Mouse (Mus musculus): ENCODE measurements at regions not wholly inside any gene's neighbourhood (a gene's known extent, or its start where the extent isn't known, plus 50 kb on each side); places are given as distances from the start of the nearest gene placed in this dataset.
"Not testable (repeated sequence)": the region's sequence is repeated elsewhere in the genome, so short reads cannot be mapped to it uniquely, and the experiment has no call there.

DNA sequence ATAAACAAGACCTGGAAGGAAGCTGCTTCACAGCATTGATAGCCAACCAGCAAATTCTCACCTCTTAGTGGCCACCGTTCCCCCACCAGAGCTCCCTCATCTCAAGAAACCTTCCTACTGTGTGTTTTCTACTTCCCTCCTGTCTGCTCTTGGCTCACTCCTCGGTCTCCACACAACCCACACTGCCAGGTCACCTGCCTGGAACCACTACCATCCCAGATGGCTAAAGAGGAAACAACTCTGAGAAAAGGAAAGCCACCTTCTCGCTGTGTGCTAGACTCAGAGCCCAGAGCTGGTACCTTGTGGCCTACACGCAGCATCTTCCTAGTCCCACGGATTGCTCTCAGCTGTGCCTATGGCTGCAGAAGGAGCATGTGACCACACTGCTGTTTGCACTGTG, 97.8 kb upstream of the Fam78b start:
- no peak for ATAC-seq (ENCODE audit: insufficient number of reproducible peaks, insufficient read depth, low FRiP score, low TSS enrichment, low read depth)
- 83% methylated on average over 5 of the region's 5 CpGs for WGBS
- Histone ChIP-seq H3K4me3 (no peak overlapping the region), H3K36me3 (no peaks in the 10 kb centered on the region), H3K27me3 (no peaks in the 10 kb centered on the region), H3K27ac (no peak overlapping the region), H3K9me3 (no peaks in the 10 kb centered on the region), H3K9ac (no peak overlapping the region), H3K4me1 (peaks cover 22% of the 10 kb centered on the region), H3K4me2 (no peak overlapping the region)

DNA sequence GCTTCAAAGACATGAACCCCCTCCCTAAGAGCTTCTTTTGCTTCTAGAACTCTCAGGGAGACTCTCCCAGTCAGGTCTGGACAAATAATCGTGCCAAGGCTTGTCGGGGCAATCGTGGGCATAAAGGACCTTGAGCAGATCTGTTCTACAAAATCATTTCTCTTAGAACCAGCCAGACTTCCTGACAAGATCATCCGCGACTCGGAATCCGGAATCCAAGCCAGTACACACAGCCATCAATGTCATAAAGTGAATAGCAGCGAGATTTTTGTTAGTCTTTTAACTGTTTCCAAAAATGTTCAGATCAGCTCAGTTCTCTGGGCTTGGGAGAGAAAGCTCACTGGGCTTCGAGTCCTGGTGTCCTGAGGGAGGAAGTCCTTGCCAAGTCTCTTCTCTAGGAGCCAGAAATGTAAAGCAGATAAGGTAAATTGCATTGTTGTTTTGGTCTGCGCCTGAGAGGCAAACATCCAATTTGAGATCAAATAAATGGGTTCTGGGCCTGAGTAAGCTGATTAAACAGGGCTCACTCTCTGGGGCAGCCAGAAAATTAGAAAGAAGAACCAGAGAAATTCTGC, 92.9 kb upstream of the Fam78b start:
- 63% methylated on average over 10 of the region's 10 CpGs for whole genome bisulfite sequencing
- Histone ChIP-seq H3K9me3 (no peaks in the 10 kb centered on the region), H3K4me3 (no peak overlapping the region), H3K4me1 (peaks cover 3% of the 10 kb centered on the region; the same call in 1 of the 2 replicates), H3K27ac (no peak overlapping the region), H3K27me3 (no peaks in the 10 kb centered on the region), H3K36me3 (no peaks in the 10 kb centered on the region), H3K4me2 (no peak overlapping the region), H3K9ac (no peak overlapping the region)
- no peak for ATAC-seq (ENCODE audit: insufficient number of reproducible peaks, insufficient read depth, low FRiP score, low TSS enrichment, low read depth)

DNA sequence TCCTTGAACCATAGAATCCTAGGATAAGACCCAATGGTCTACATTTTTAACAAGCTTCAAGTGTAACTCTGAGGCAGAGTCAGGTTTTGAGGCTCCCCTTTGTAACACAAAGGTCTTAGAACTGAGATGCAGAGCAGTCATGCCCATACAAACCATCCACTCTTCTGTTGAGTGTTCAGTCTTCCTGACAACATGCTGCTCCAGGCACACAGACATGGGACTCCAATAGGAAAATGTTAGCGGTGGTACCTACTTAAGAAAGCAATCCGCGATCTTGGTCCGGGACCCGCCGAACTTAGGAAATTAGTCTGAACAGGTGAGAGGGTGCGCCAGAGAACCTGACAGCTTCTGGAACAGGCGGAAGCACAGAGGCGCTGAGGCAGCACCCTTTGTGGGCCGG, 89.0 kb upstream of the Fam78b start:
- not testable (repeated sequence) for H3K4me3 ChIP-seq

DNA sequence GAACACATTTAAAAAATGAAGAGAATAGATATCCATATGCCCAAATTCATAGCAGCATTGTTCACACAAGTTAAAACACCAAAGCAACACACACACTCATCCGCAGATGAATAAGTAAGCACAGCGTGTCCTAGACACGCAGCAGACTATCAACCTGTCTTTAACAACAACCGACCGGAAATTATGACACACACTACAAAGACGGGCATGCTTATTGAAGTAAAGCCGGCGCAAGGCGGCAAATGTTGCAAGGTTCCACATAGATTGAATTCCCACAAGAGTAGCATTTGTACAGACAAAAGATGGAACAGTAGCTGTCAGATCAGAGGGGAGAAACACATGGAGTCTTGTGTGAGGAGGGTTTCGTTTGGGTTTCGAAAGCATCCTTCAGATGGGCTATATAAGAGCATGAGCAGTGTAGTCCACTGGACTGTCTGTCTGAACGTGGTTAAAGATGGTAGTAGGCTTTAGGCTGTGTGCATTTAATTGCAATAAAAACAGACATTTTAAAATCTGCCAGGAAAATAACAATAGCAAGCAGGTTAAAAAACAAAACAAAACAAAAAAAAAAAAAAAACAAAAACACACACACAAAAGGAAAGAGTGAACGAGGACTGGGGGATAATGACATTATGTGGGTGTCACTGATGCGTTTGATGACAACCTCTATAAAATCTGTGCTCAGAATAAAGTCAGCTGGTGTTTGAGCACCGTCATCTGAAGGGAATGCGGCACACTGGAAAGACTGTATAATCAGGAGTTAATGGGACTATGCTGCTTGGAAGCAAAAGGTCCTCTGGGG, 78.1 kb upstream of the Fam78b start:
- ATAC-seq (ENCODE audit: insufficient number of reproducible peaks, insufficient read depth, low FRiP score, low TSS enrichment, low read depth): no peak

More for the DNA sequence above, 89.0 kb upstream of the Fam78b start:
- ATAC-seq (ENCODE audit: insufficient number of reproducible peaks, insufficient read depth, low FRiP score, low TSS enrichment, low read depth); H3K36me3 ChIP-seq; H3K9ac ChIP-seq; H3K4me1 ChIP-seq; H3K4me2 ChIP-seq; H3K9me3 ChIP-seq; H3K27ac ChIP-seq; H3K27me3 ChIP-seq: not testable (repeated sequence)
- 91% methylated on average over 7 of the region's 10 CpGs for WGBS

DNA sequence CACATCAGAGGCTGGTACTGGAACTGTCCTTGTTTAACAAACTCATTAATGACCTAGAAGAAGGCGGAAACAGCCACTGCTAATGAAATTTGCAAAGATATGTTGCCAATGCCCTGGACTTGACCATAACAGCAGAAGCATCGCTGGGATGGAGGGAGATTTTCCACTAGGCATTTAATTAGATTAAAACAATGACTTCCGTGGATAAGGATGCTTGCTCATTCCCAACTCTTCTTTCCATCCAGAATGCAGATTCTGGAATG, 77.6 kb upstream of the Fam78b start:
- 59% methylated on average over 3 of the region's 3 CpGs for WGBS

More for the DNA sequence above, 78.1 kb upstream of the Fam78b start:
- WGBS: 82% methylated on average over 16 of the region's 16 CpGs
- H3K27ac ChIP-seq: no peak overlapping the region
- H3K9me3 ChIP-seq: no peaks in the 10 kb centered on the region
- H3K4me2 ChIP-seq: no peak overlapping the region
- no peak overlapping the region for H3K9ac ChIP-seq
- no peaks in the 10 kb centered on the region for H3K36me3 ChIP-seq
- H3K4me3 ChIP-seq: no peak overlapping the region
- H3K4me1 ChIP-seq: no peaks in the 10 kb centered on the region
- no peaks in the 10 kb centered on the region for H3K27me3 ChIP-seq

DNA sequence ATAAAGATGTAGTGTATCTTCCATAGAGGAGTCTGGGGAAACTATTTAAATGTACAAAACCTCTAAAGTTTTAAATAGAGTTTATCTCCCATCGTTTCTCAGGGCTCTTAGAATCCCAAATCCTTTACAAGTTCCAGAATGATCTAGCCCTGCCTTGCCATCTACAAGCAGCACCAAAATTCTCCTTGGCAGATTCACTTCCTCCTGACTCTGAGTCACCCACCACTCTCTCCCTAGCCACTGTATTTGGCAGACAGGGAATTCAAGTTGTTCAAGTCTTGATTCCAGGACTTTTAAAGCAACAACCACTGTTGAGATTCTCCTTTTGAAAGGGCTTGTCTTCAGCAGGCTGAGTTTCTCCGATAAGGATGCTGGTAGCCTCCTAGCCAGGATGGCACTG, 77.1 kb upstream of the Fam78b start:
- WGBS: 78% methylated on average over 2 of the region's 2 CpGs
- no peak overlapping the region for H3K4me3 ChIP-seq
- H3K9ac ChIP-seq: no peak overlapping the region
- ATAC-seq (ENCODE audit: insufficient number of reproducible peaks, insufficient read depth, low FRiP score, low TSS enrichment, low read depth): no peak
- no peak overlapping the region for H3K27ac ChIP-seq
- H3K4me1 ChIP-seq: no peaks in the 10 kb centered on the region
- no peaks in the 10 kb centered on the region for H3K9me3 ChIP-seq
- H3K27me3 ChIP-seq: no peaks in the 10 kb centered on the region
- no peaks in the 10 kb centered on the region for H3K36me3 ChIP-seq
- no peak overlapping the region for H3K4me2 ChIP-seq

More for the DNA sequence above, 77.6 kb upstream of the Fam78b start:
- no peak overlapping the region for H3K27ac ChIP-seq
- no peak overlapping the region for H3K9ac ChIP-seq
- no peak overlapping the region for H3K4me2 ChIP-seq
- H3K4me1 ChIP-seq: no peaks in the 10 kb centered on the region
- H3K27me3 ChIP-seq: no peaks in the 10 kb centered on the region
- no peak overlapping the region for H3K4me3 ChIP-seq
- no peaks in the 10 kb centered on the region for H3K36me3 ChIP-seq
- ATAC-seq (ENCODE audit: insufficient number of reproducible peaks, insufficient read depth, low FRiP score, low TSS enrichment, low read depth): no peak
- H3K9me3 ChIP-seq: no peaks in the 10 kb centered on the region

DNA sequence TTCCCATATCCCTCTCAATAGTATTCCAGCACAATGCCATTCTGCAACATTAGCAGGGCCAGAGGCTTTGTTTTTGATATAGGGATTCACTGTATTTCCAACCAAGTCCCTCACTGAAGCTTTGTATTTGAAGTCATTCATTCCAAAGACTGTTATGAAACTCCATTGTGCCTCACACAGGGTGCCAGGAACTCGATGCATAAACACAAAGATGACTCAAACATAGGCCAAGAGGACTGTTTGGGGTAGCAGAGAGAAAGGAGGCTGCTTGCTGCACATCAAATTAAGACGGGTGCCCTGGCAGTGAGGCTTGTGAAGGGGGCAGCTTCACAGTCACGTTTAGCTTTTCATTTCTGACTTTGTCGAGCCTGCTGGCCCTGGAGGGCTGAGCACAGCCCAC, 75.1 kb upstream of the Fam78b start:
- no peak overlapping the region for H3K9ac ChIP-seq
- no peak overlapping the region for H3K4me3 ChIP-seq
- H3K4me2 ChIP-seq: no peak overlapping the region
- ATAC-seq (ENCODE audit: insufficient number of reproducible peaks, insufficient read depth, low FRiP score, low TSS enrichment, low read depth): no peak
- WGBS: 45% methylated on average over 4 of the region's 4 CpGs
- H3K4me1 ChIP-seq: no peaks in the 10 kb centered on the region
- H3K27ac ChIP-seq: no peak overlapping the region
- no peaks in the 10 kb centered on the region for H3K27me3 ChIP-seq
- no peaks in the 10 kb centered on the region for H3K9me3 ChIP-seq
- H3K36me3 ChIP-seq: no peaks in the 10 kb centered on the region

DNA sequence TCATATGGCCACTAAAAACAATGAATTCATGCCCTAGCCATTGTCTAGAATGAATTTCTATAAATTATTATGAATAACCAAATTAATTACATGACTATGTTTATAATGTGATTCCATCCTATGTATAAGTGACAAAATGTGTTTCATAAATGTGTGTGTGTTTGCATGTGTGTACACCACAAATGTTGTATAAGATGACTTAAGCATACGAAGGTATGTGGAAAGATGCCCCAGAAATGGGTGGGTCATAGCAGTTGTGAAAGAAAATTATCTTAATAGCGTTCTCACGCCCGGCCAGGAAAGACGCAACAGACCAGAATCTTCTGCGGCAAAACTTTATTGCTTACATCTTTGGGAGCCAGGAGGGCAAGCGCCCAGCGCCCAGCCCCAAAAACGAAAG, 61.5 kb upstream of the Fam78b start:
- H3K4me3 ChIP-seq: peak overlapping the region; percentile 34
- ATAC-seq (ENCODE audit: insufficient number of reproducible peaks, insufficient read depth, low FRiP score, low TSS enrichment, low read depth); H3K36me3 ChIP-seq; H3K9me3 ChIP-seq; H3K4me1 ChIP-seq; H3K27ac ChIP-seq; H3K9ac ChIP-seq; H3K27me3 ChIP-seq: not testable (repeated sequence)
- WGBS: 60% methylated on average over 9 of the region's 9 CpGs
- peak overlapping the region; percentile 31 for H3K4me2 ChIP-seq

DNA sequence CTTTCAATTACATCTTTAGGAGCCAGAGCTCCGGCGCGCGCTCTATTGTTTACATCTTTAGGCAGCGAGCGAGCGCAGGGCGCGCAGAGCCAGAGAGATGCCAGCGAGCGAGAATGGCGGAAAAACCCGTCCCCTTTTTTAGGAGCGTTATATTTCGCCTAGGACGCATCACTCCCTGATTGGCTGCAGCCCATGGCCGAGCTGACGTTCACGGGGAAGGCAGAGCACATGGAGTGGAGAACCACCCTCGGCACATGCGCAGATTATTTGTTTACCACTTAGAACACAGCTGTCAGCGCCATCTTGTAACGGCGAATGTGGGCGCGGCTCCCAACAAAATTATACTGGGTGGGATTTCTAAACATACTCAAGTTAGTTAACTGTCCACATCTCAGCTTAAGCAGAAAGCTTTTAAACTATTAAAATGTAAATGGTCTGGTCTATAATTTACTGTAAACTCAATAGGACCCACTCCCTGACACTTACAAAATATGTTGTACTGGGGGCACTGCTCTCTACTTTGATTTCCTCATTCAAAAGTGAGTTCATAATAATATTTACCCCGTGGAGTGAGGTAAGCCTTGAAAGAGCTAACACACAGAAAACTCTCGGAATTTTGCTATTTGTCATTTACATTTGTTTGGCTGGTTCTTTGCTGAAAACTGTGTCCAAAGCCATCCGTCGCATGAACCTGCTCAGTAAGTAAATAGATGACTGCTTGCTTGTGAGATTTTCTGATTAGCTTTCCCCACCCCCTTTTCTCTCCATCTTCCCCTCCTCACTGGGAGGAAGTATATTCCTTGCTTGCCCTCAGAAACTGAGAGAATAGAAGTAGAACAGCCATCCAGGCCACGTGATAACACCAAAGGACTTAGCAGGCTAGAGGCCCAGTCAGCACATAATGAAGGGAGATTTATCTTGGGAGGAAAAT, 60.8 kb upstream of the Fam78b start:
- 55% methylated on average over 31 of the region's 31 CpGs for WGBS
- H3K4me2 ChIP-seq: peak overlapping the region; percentile 31
- not testable (repeated sequence) for ATAC-seq (ENCODE audit: insufficient number of reproducible peaks, insufficient read depth, low FRiP score, low TSS enrichment, low read depth)

DNA sequence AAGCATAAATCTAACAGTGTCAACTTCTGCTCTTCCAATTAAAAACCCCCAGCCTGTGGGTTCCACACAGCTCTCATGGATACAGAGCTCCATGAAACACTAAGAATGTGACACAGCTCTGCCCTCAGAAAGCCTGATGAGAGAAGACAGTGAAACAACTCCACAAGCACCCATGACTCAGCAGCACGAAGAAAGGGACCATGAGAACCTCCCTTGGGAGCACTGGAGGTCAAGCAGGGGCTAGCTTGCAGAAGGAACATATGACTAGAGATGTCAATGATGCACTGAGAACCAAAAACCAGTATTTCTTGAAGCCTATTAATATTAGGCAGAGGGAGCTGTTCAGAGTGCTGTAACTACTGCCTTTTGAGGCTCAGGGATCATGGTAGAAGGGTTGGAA, 59.0 kb upstream of the Fam78b start:
- ATAC-seq (ENCODE audit: insufficient number of reproducible peaks, insufficient read depth, low FRiP score, low TSS enrichment, low read depth): no peak
- H3K4me3 ChIP-seq: no peak overlapping the region
- no peak overlapping the region for H3K9ac ChIP-seq
- no peaks in the 10 kb centered on the region for H3K36me3 ChIP-seq
- H3K4me1 ChIP-seq: no peaks in the 10 kb centered on the region
- H3K27me3 ChIP-seq: no peaks in the 10 kb centered on the region
- no peak overlapping the region for H3K4me2 ChIP-seq
- H3K9me3 ChIP-seq: no peaks in the 10 kb centered on the region
- WGBS: 73% methylated on average over 1 of the region's 1 CpGs
- H3K27ac ChIP-seq: no peak overlapping the region

More for the DNA sequence above, 60.8 kb upstream of the Fam78b start:
- H3K4me1 ChIP-seq, H3K9me3 ChIP-seq, H3K9ac ChIP-seq, H3K27ac ChIP-seq, H3K27me3 ChIP-seq, H3K36me3 ChIP-seq: not testable (repeated sequence)
- peak overlapping the region; percentile 34 for H3K4me3 ChIP-seq

DNA sequence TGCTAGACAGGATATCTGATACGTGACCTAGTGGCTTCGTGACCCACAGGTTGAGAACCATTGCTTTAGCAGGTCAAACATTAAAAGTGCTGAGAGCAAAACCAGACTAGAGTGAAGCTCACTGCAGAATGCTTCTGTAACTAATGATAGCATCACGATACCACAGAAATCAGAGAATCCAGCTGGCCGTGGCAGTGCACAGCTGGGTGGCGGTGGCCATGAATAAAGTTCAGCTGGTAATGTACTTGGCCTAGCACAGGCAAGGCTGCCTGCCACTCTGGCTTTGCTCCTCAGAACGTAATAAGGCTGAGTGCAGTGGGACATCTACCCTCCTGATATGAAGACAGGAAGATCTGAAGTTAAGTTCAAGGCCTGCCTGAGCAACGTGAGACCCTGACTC, 56.7 kb upstream of the Fam78b start:
- Histone ChIP-seq H3K4me3 (no peak overlapping the region), H3K9me3 (no peaks in the 10 kb centered on the region), H3K36me3 (no peaks in the 10 kb centered on the region), H3K27me3 (no peaks in the 10 kb centered on the region), H3K27ac (no peak overlapping the region), H3K4me1 (peaks cover 6% of the 10 kb centered on the region; the same call in 1 of the 2 replicates), H3K9ac (no peak overlapping the region), H3K4me2 (no peak overlapping the region)
- no peak for ATAC-seq (ENCODE audit: insufficient number of reproducible peaks, insufficient read depth, low FRiP score, low TSS enrichment, low read depth)
- 73% methylated on average over 7 of the region's 7 CpGs for WGBS

All from embryonic facial prominence, embryonic 13.5 days (tissue).